18 mouse cellular contexts compared by ENCODE assay signal in genomic region chr16:95388811-95389529, GRCm38 (mm10).
"Had no signal": no experiment of that assay in that cellular context is flagged by ENCODE, and none has a peak within 500 bp of the region (broad histone marks: within the 10 kb centered on the region; RNA-seq: fewer than 3 reads in every experiment).

No protein-coding gene starts in this region.

- DNase-seq: gastrocnemius, postnatal 14 days; gastrocnemius, postnatal 36 days; heart, adult 18-20 months; heart, postnatal 14 days; heart, postnatal 36 days; kidney, adult 18-20 months; kidney, adult 8-10 months; kidney, postnatal 10 days; kidney, postnatal 25 days; kidney, postnatal 4 days; layer of hippocampus, adult 9-11 months; layer of hippocampus, postnatal 36 days; left cerebral cortex, postnatal 4 days; liver; liver, embryonic 13.5 days had no signal

- ATAC-seq: hindbrain, postnatal 0 days; intestine, embryonic 15.5 days; intestine, postnatal 0 days had no signal
